Comparison of ENCODE assay signal across 31 mouse cellular contexts in genomic region chr3:133131372-133131771, GRCm38 (mm10).
"Had no signal": no experiment of that assay in that cellular context is flagged by ENCODE, and none has a peak within 500 bp of the region (broad histone marks: within the 10 kb centered on the region; RNA-seq: fewer than 3 reads in every experiment).

No protein-coding gene starts in this region.

- H3K9me3 ChIP-seq: limb, embryonic 10.5 days; limb, embryonic 12.5 days; limb, embryonic 13.5 days; limb, embryonic 15.5 days; liver, embryonic 12.5 days; liver, embryonic 13.5 days; liver, embryonic 15.5 days; lung, embryonic 15.5 days; megakaryocyte, embryonic 14.5 days; midbrain, embryonic 10.5 days; midbrain, embryonic 12.5 days; midbrain, embryonic 13.5 days; midbrain, embryonic 15.5 days had no signal

- ATAC-seq: liver, embryonic 12.5 days; liver, postnatal 0 days; lung, postnatal 0 days; midbrain, embryonic 13.5 days; midbrain, embryonic 15.5 days; midbrain, embryonic 16.5 days had no signal

- DNase-seq: left cerebral cortex, postnatal 4 days; liver; liver, embryonic 13.5 days; liver, postnatal 0 days; lung, adult 18-20 months; lung, adult 2 months; lung, embryonic 14.5 days; lung, postnatal 10 days; lung, postnatal 14 days; lung, postnatal 36 days; lung, postnatal 4 days; midbrain, embryonic 14.5 days had no signal

- H3K9ac ChIP-seq: limb, embryonic 12.5 days; limb, embryonic 13.5 days; limb, embryonic 15.5 days; liver, embryonic 12.5 days; liver, embryonic 13.5 days; liver, embryonic 14.5 days; liver, embryonic 15.5 days; liver, postnatal 0 days; lung, embryonic 14.5 days; lung, embryonic 15.5 days; midbrain, embryonic 12.5 days; midbrain, embryonic 13.5 days; midbrain, embryonic 15.5 days had no signal

- H3K36me3 ChIP-seq: limb, embryonic 10.5 days; limb, embryonic 12.5 days; limb, embryonic 13.5 days; limb, embryonic 15.5 days; liver, embryonic 12.5 days; liver, embryonic 13.5 days; liver, embryonic 15.5 days; lung, embryonic 15.5 days; midbrain, embryonic 10.5 days; midbrain, embryonic 12.5 days; midbrain, embryonic 13.5 days; midbrain, embryonic 15.5 days had no signal

- H3K4me1 ChIP-seq: limb, embryonic 10.5 days; limb, embryonic 12.5 days; limb, embryonic 13.5 days; limb, embryonic 15.5 days; liver, embryonic 12.5 days; liver, embryonic 13.5 days; liver, embryonic 15.5 days; lung, embryonic 15.5 days; megakaryocyte, embryonic 14.5 days; midbrain, embryonic 10.5 days; midbrain, embryonic 12.5 days; midbrain, embryonic 13.5 days; midbrain, embryonic 15.5 days had no signal

- H3K27me3 ChIP-seq: limb, embryonic 12.5 days; limb, embryonic 13.5 days; limb, embryonic 15.5 days; liver, embryonic 12.5 days; liver, embryonic 13.5 days; liver, embryonic 15.5 days; lung, embryonic 15.5 days; megakaryocyte, embryonic 14.5 days; midbrain, embryonic 12.5 days; midbrain, embryonic 13.5 days; midbrain, embryonic 15.5 days had no signal

- H3K4me3 ChIP-seq: limb, embryonic 10.5 days; limb, embryonic 12.5 days; limb, embryonic 13.5 days; limb, embryonic 15.5 days; liver, embryonic 12.5 days; liver, embryonic 13.5 days; liver, embryonic 15.5 days; lung, embryonic 15.5 days; megakaryocyte, embryonic 14.5 days; midbrain, embryonic 10.5 days; midbrain, embryonic 12.5 days; midbrain, embryonic 13.5 days; midbrain, embryonic 15.5 days; myocyte had no signal

- H3K4me2 ChIP-seq: limb, embryonic 12.5 days; limb, embryonic 13.5 days; limb, embryonic 15.5 days; liver, embryonic 11.5 days; liver, embryonic 12.5 days; liver, embryonic 13.5 days; liver, embryonic 15.5 days; lung, embryonic 14.5 days; lung, embryonic 15.5 days; midbrain, embryonic 11.5 days; midbrain, embryonic 12.5 days; midbrain, embryonic 13.5 days; midbrain, embryonic 15.5 days had no signal

- H3K27ac ChIP-seq: limb, embryonic 10.5 days; limb, embryonic 12.5 days; limb, embryonic 13.5 days; limb, embryonic 15.5 days; liver, embryonic 12.5 days; liver, embryonic 13.5 days; liver, embryonic 14.5 days; liver, embryonic 15.5 days; lung, embryonic 15.5 days; macrophage; midbrain, embryonic 10.5 days; midbrain, embryonic 12.5 days; midbrain, embryonic 13.5 days; midbrain, embryonic 15.5 days had no signal
